Mouse (Mus musculus): ENCODE data around the gene Abcb5. TPM values are rescaled to one million over a fixed set of nuclear protein-coding genes. Genes with fewer than 3 reads are reported as not detected.
A peak's percentile ranks its signal among the peaks of the same experiment; 100 is the strongest.

The Abcb5 gene
- total RNA-seq, 1 experiment from 2014 or later = not detected

- DNase-seq = no peak
Measured at GRCm38 (mm10) chr12:118847861-118848495, 118.2 kb downstream of the Abcb5 start.

GRCm38 (mm10) chr12:118847381-118847780 lies 118.8 kb downstream of the Abcb5 start:
- no peak for DNase-seq

- DNase-seq = peak; percentile 50
Measured at GRCm38 (mm10) chr12:118846649-118847321, 119.4 kb downstream of the Abcb5 start.

- no peak for DNase-seq
Measured at GRCm38 (mm10) chr12:118846221-118846620, 120.0 kb downstream of the Abcb5 start, which contains the start of gene Sp8. Gene Sp8, plus strand, starts transcription at chr12:118846329.

- no peak for DNase-seq
Measured at GRCm38 (mm10) chr12:118845351-118845750, 120.9 kb downstream of the Abcb5 start.

GRCm38 (mm10) chr12:118844841-118845240 lies 121.4 kb downstream of the Abcb5 start:
- DNase-seq = no peak

GRCm38 (mm10) chr12:118844111-118844510 lies 122.1 kb downstream of the Abcb5 start:
- DNase-seq = no peak

GRCm38 (mm10) chr12:118842671-118843411 lies 123.4 kb downstream of the Abcb5 start:
- DNase-seq = no peak

GRCm38 (mm10) chr12:118841971-118842550 lies 124.2 kb downstream of the Abcb5 start:
- DNase-seq = no peak

GRCm38 (mm10) chr12:118841381-118841922 lies 124.8 kb downstream of the Abcb5 start:
- DNase-seq = no peak

- no peak for DNase-seq
Measured at GRCm38 (mm10) chr12:118840861-118841260, 125.4 kb downstream of the Abcb5 start.

- DNase-seq = no peak
Measured at GRCm38 (mm10) chr12:118840301-118840700, 125.9 kb downstream of the Abcb5 start.

GRCm38 (mm10) chr12:118839398-118839797 lies 126.8 kb downstream of the Abcb5 start:
- DNase-seq = no peak

- no peak for DNase-seq
Measured at GRCm38 (mm10) chr12:118838260-118838659, 128.0 kb downstream of the Abcb5 start.

GRCm38 (mm10) chr12:118837361-118837760 lies 128.9 kb downstream of the Abcb5 start:
- DNase-seq = no peak

- DNase-seq = peak; percentile 46
Measured at GRCm38 (mm10) chr12:118836411-118837341, 129.5 kb downstream of the Abcb5 start.

- no peak for DNase-seq
Measured at GRCm38 (mm10) chr12:118829881-118830280, 136.3 kb downstream of the Abcb5 start.

Measured in adrenal gland, postnatal 25 days (tissue).